Mouse (Mus musculus) CH12.LX (cell line): ENCODE measurements around the gene Gm21976.

ENCODE experiments used
- CHD1 ChIP-seq: IDR thresholded peaks from 2 replicates; pipeline ENCODE4 v1.6.1; 2012; ENCODE audit warnings: low read depth, low read length, improper control_type of control experiment, inconsistent platforms
- CHD2 ChIP-seq: IDR thresholded peaks from 2 replicates; pipeline ENCODE4 v1.6.1; 2011; ENCODE audit warnings: low read length, improper control_type of control experiment
- CTCF ChIP-seq, 2 experiments: IDR thresholded peaks in 1 of 2; conservative IDR thresholded peaks in 1 of 2; 2 replicates each; pipeline ENCODE4 v1.5.1; 2011 to 2012; ENCODE audit warnings: low read depth in 2 of 2, low read length in 2 of 2, improper control_type of control experiment in 1 of 2, inconsistent platforms in 1 of 2, mild to moderate bottlenecking in 1 of 2, moderate library complexity in 1 of 2
- MAX ChIP-seq: IDR thresholded peaks from 2 replicates; pipeline ENCODE4 v1.6.1; 2011; ENCODE audit warnings: low read length, improper control_type of control experiment
- MAZ ChIP-seq: IDR thresholded peaks from 2 replicates; pipeline ENCODE4 v1.6.1; 2012; ENCODE audit warnings: low read depth, mild to moderate bottlenecking, inconsistent platforms, low read length, improper control_type of control experiment, moderate library complexity
- NELFE ChIP-seq: IDR thresholded peaks from 2 replicates; pipeline ENCODE4 v1.6.1; 2011; ENCODE audit warnings: low read depth, low read length, improper control_type of control experiment
- POLR2A ChIP-seq: IDR thresholded peaks from 2 replicates; pipeline ENCODE4 v1.6.1; 2011; ENCODE audit warnings: low read depth, mild to moderate bottlenecking, improper control_type of control experiment, low read length
- RAD21 ChIP-seq: IDR thresholded peaks from 2 replicates; pipeline ENCODE4 v1.6.1; 2011; ENCODE audit warnings: low read depth, mild to moderate bottlenecking, low read length, improper control_type of control experiment, moderate library complexity
- TCF12 ChIP-seq: IDR thresholded peaks from 2 replicates; pipeline ENCODE4 v1.6.1; 2014; ENCODE audit warnings: low read depth, mild to moderate bottlenecking, inconsistent platforms, low read length, improper control_type of control experiment
- UBTF ChIP-seq: IDR thresholded peaks from 2 replicates; pipeline ENCODE4 v1.6.1; 2012; ENCODE audit warnings: low read depth, mild to moderate bottlenecking, inconsistent platforms, low read length, improper control_type of control experiment, moderate library complexity
- USF1 ChIP-seq: IDR thresholded peaks from 2 replicates; pipeline ENCODE4 v1.6.1; 2014; ENCODE audit warnings: low read depth, mild to moderate bottlenecking, inconsistent platforms, low read length, improper control_type of control experiment

DNA sequence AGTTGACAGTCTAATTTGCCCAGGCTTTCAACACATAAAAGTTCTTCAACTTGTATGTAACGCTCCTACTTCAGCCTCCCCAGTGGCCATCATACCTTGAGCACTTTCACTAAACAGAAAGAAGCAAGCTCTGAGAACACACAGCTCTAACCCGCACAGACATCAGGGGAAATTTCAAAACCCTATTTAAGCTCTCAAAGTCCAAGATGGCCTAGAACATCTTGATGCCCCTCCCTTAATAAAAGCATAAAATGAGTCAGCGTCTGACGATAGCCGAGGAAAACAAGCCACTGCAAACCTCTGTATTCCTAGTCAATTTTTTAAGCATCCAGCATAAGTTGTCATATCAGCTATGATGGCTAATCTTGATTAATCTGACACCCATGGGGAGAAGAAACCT, 31.9 kb downstream of the Gm21976 start:
- TF ChIP-seq TCF12 (no peak), CTCF (conservative IDR thresholded peaks at IDR 0.05 in 1 of 2, IDR thresholded peaks at IDR 0.05 in 1 of 2; ENCODE audit: low read depth in 2 of 2, low read length in 2 of 2) (no peak), USF1 (no peak), NELFE (no peak), MAX (no peak), MAZ (no peak), CHD1 (no peak), UBTF (no peak), POLR2A (no peak), RAD21 (no peak), CHD2 (no peak)
